Mouse (Mus musculus) embryonic facial prominence, embryonic 13.5 days (tissue): ENCODE data around the gene Tubb2b. TPM values are rescaled to one million over a fixed set of nuclear protein-coding genes. Genes with fewer than 3 reads are reported as not detected.

ENCODE experiments used
- ATAC-seq: fragments of 200-750 bp; cut with Nextera tagmentation; 2 replicates; pipeline ENCODE4 v1.8.0; 2017; ENCODE audit warnings: low read depth; ENCODE audit not compliant: insufficient number of reproducible peaks, insufficient read depth, low FRiP score, low TSS enrichment
- H3K27ac ChIP-seq: fragments of 300-500 bp; sonication (generic); 2 replicates; pipeline ENCODE4 v1.5.1; 2015; ENCODE audit warnings: moderate library complexity, mild to moderate bottlenecking, inconsistent platforms
- H3K27me3 ChIP-seq: fragments of 300-500 bp; sonication (generic); 2 replicates; pipeline ENCODE4 v1.6.1; 2015; ENCODE audit warnings: mild to moderate bottlenecking, inconsistent platforms
- H3K36me3 ChIP-seq: fragments of 300-500 bp; sonication (generic); 2 replicates; pipeline ENCODE4 v1.6.1; 2015; ENCODE audit warnings: mild to moderate bottlenecking, inconsistent platforms
- H3K4me1 ChIP-seq: fragments of 300-500 bp; sonication (generic); 2 replicates; pipeline ENCODE4 v1.6.1; 2015; ENCODE audit warnings: inconsistent platforms
- H3K4me2 ChIP-seq: fragments of 300-500 bp; sonication (generic); 2 replicates; pipeline ENCODE4 v1.6.1; 2015; ENCODE audit warnings: moderate library complexity, mild to moderate bottlenecking, inconsistent platforms
- H3K4me3 ChIP-seq: fragments of 300-500 bp; sonication (generic); 2 replicates; pipeline ENCODE4 v1.5.1; 2015; ENCODE audit warnings: mild to moderate bottlenecking, inconsistent platforms
- H3K9ac ChIP-seq: fragments of 300-500 bp; sonication (generic); 2 replicates; pipeline ENCODE4 v1.6.1; 2015; ENCODE audit warnings: mild to moderate bottlenecking, inconsistent platforms
- H3K9me3 ChIP-seq: fragments of 300-500 bp; sonication (generic); 2 replicates; pipeline ENCODE4 v1.6.1; 2016; ENCODE audit warnings: inconsistent platforms
- WGBS: fragments of 180-500 bp; shearing (Covaris S2); methylation state at CpG from one replicate; pipeline ENCODE4 v1.1.7; 2015; ENCODE audit warnings: mixed read lengths; 5-methylcytosine and 5-hydroxymethylcytosine counted together
- polyA plus RNA-seq: library from polyadenylated mRNA; unstranded; fragments of >200 nt; fragmentation: Nextera tagmentation; extraction: Ambion mirVana; gene quantifications from 2 replicates; pipeline ENCODE4 v1.2.1, GENCODE M21; 2015

Gene Tubb2b
- polyA plus RNA-seq, 1 experiment from 2014 or later: 46.3 TPM

DNA sequence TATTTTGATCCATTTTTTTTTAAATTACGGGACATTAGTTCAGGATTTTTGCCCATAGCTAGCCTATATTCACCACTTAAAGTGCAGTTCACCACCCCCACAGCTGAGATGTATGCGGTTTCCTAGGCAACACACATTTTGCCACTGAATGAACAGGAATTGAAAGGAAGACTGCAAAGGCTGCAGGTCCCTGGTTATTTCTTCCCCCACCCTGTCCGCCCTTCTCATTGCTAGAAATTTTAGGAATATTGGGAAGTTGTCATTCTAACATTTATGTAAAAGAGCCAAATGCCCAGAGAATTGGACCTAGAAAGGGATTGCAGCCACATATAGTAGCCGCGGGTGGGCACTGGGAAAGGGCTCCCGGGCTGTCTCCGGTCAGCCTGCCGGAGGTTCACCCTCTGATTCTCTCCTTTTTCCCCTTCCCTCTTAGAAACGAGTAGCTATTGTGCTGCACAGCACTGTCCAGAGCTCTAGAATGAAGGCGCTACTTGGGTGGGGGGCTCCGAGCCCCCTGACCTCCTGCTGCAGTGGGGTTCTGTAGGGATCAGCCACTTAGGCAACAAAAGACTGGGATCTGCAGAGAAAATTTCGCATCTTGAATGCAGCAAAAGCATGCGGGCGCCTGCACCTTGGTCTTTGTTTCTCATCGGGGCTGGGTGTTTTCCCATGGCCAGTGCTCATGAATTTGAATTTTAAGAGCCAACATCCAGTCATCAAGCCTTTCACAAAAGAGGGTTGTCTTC lies 3.2 kb upstream of the Tubb2b start:
- peaks cover 49% of the 10 kb centered on the region for H3K4me1 ChIP-seq
- H3K27me3 ChIP-seq: peaks cover 5% of the 10 kb centered on the region; the same call in 1 of the 2 replicates
- H3K9me3 ChIP-seq: no peaks in the 10 kb centered on the region
- peak overlapping the region; percentile 23; the same call in 1 of the 2 replicates for H3K27ac ChIP-seq
- H3K4me2 ChIP-seq: peak overlapping the region; percentile 84
- WGBS: 8% methylated on average over 15 of the region's 15 CpGs
- H3K9ac ChIP-seq: peak overlapping the region; percentile 59
- no peak for ATAC-seq
- H3K4me3 ChIP-seq: peak overlapping the region; percentile 25
- no peaks in the 10 kb centered on the region for H3K36me3 ChIP-seq

DNA sequence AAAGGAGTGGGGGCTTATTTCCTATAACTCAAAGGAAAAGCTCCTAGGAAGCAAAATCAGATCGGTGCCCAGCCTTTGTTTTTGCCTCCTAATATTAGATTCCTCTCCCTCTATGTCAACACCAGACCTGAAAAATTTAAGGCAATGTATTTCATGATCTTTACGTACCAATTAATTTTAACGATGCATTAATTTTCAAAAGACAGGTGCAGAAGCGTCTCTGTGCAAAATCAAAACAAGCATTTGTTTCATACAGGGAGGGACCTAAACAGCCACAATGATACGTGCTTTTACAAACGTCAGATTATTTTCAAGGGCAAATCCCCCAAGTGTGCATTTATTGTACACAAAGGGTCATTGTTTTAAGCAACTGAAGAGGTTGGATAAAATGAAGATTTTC lies 2.6 kb upstream of the Tubb2b start:
- WGBS: 14% methylated on average over 6 of the region's 6 CpGs
- Histone ChIP-seq H3K4me3 (no peak overlapping the region), H3K27me3 (peaks cover 5% of the 10 kb centered on the region; the same call in 1 of the 2 replicates), H3K9me3 (no peaks in the 10 kb centered on the region), H3K4me2 (peak overlapping the region; percentile 84), H3K9ac (no peak overlapping the region), H3K27ac (no peak overlapping the region), H3K36me3 (no peaks in the 10 kb centered on the region), H3K4me1 (peaks cover 50% of the 10 kb centered on the region)
- no peak for ATAC-seq

GRCm38 (mm10) chr13:34132299-34132698 lies 2.0 kb upstream of the Tubb2b start:
- Histone ChIP-seq H3K4me3 (peak overlapping the region; percentile 67), H3K27me3 (peaks cover 5% of the 10 kb centered on the region; the same call in 1 of the 2 replicates), H3K4me1 (peaks cover 50% of the 10 kb centered on the region), H3K4me2 (peak overlapping the region; percentile 84), H3K9ac (peak overlapping the region; percentile 75; the same call in 1 of the 2 replicates), H3K9me3 (no peaks in the 10 kb centered on the region), H3K27ac (peak overlapping the region; percentile 86), H3K36me3 (no peaks in the 10 kb centered on the region)
- 2% methylated on average over 15 of the region's 15 CpGs for WGBS
- no peak for ATAC-seq

DNA sequence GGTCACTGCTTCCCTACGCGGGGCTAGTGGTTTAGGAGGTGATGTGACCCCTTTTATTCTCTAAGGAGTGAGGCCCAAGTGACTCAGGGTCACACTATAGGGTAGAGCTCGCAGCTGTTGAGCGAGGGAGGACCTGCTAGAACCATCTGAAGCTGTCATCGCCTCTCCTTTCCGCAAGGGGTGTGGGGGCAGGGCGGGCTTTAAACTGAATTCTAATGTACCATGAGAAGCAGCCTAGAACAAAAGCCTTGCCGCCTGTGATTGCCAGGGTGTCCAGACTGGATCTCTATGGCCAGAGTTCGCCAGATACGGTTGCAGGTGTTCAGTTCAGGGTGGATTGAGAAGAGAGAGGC lies 1.4 kb upstream of the Tubb2b start:
- WGBS: 1% methylated on average over 10 of the region's 10 CpGs
- Histone ChIP-seq H3K9ac (peak overlapping the region; percentile 75), H3K4me3 (peak overlapping the region; percentile 67), H3K9me3 (no peaks in the 10 kb centered on the region), H3K36me3 (no peaks in the 10 kb centered on the region), H3K4me2 (peak overlapping the region; percentile 84), H3K4me1 (peaks cover 48% of the 10 kb centered on the region), H3K27ac (peak overlapping the region; percentile 86), H3K27me3 (peaks cover 5% of the 10 kb centered on the region; the same call in 1 of the 2 replicates)
- ATAC-seq: no peak

GRCm38 (mm10) chr13:34131011-34131707 lies 893 bp upstream of the Tubb2b start:
- H3K9me3 ChIP-seq: no peaks in the 10 kb centered on the region
- peak overlapping the region; percentile 84 for H3K4me2 ChIP-seq
- H3K9ac ChIP-seq: peak overlapping the region; percentile 75
- WGBS: under 1% methylated on average over 24 of the region's 24 CpGs
- 0 out of 2 replicates have a peak, but pooled peaks have one; percentile 38 for ATAC-seq
- H3K27me3 ChIP-seq: peaks cover 5% of the 10 kb centered on the region; the same call in 1 of the 2 replicates
- peak overlapping the region; percentile 67 for H3K4me3 ChIP-seq
- peaks cover 49% of the 10 kb centered on the region for H3K4me1 ChIP-seq
- H3K36me3 ChIP-seq: no peaks in the 10 kb centered on the region
- peak overlapping the region; percentile 86 for H3K27ac ChIP-seq

DNA sequence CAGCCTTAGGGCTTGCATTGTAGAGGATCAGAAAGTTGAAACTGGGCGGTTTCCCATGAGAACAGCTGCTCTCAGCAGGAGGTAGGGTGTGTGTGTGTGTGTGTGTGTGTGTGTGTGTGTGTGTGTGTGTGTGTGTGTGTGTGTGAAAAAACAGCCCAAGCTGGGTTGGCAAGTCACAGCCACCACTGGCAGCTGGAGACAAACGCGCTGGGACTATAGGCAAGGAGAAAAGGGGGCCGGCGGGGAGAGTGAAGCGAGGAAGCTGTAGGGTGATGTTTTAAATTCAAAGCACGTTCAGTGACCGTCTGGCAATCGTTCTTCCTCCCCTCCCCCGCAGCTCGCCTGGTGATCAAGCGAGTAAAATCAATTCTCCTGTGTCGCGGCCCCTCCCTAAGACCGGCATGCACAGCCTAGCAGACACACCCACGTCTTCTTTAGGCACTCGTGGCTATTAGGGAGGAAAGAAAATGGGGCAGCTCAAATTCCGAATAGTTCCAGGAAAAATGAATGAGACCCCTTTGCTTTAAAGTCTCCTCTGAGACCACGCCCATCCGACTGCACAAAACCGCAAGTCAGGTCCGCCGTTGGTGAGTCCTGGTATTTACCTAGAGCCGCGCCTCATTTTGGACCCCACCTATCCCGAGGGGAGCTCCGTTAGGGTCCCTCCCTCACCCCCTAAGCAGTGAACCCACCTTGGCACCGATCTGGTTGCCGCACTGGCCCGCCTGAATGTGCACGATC lies 611 bp downstream of the Tubb2b start:
- Histone ChIP-seq H3K27ac (peak overlapping the region; percentile 86), H3K4me2 (peak overlapping the region; percentile 84), H3K4me3 (peak overlapping the region; percentile 67), H3K9me3 (no peaks in the 10 kb centered on the region), H3K9ac (peak overlapping the region; percentile 75), H3K27me3 (peaks cover 5% of the 10 kb centered on the region; the same call in 1 of the 2 replicates), H3K4me1 (peaks cover 58% of the 10 kb centered on the region), H3K36me3 (0 out of 2 replicates have a peak, but pooled peaks cover 5% of the 10 kb centered on the region)
- WGBS: under 1% methylated on average over 31 of the region's 31 CpGs
- peak; percentile 74; the same call in 1 of the 2 replicates for ATAC-seq

DNA sequence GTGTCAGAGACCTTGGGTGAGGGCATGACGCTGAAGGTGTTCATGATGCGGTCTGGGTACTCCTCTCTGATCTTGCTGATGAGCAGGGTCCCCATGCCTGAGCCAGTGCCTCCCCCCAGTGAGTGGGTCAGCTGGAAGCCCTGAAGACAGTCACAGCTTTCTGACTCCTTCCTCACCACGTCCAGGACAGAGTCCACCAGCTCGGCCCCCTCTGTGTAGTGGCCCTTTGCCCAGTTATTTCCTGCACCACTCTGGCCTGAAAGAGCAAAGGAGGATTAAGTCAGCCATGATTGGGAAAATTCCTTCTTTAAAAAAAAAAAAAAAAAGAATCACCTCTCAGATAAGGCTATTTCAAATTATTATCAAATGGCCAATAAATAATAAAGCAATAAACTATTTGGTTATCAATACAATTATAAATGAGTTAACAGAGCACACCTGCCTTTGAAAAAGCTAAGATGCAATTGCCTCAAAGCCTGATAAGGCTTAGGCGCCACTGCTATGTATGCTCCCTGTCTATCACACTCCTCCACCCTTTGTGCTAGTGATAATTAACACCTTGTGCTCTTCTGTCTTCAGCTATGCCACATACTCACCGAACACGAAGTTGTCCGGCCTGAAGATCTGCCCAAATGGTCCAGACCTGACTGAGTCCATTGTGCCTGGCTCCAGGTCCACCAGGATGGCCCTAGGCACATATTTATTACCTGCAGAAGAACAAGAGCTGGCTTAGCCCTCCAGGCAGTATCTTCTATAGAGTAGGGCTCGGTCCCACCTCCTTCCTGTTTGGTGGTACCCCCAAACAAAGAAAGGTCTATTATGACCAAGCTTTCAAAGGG lies 1.8 kb downstream of the Tubb2b start:
- no peak for ATAC-seq
- H3K4me1 ChIP-seq: peaks cover 53% of the 10 kb centered on the region
- peak overlapping the region; percentile 67 for H3K4me3 ChIP-seq
- H3K27ac ChIP-seq: no peak overlapping the region
- 60% methylated on average over 9 of the region's 9 CpGs for WGBS
- peak overlapping the region; percentile 84 for H3K4me2 ChIP-seq
- 0 out of 2 replicates have a peak, but pooled peaks cover under 1% of the 10 kb centered on the region for H3K27me3 ChIP-seq
- peaks cover 11% of the 10 kb centered on the region; the same call in 1 of the 2 replicates for H3K36me3 ChIP-seq
- no peaks in the 10 kb centered on the region for H3K9me3 ChIP-seq
- no peak overlapping the region; the same call in 1 of the 2 replicates for H3K9ac ChIP-seq

GRCm38 (mm10) chr13:34125711-34126110 lies 4.6 kb downstream of the Tubb2b start:
- Histone ChIP-seq H3K27me3 (no peaks in the 10 kb centered on the region), H3K4me3 (no peak overlapping the region), H3K9me3 (no peaks in the 10 kb centered on the region), H3K4me2 (peak overlapping the region; percentile 31), H3K27ac (no peak overlapping the region), H3K4me1 (peaks cover 26% of the 10 kb centered on the region), H3K9ac (no peak overlapping the region), H3K36me3 (peaks cover 11% of the 10 kb centered on the region; the same call in 1 of the 2 replicates)
- no peak for ATAC-seq
- 81% methylated on average over 4 of the region's 4 CpGs for WGBS

- Histone ChIP-seq H3K4me3 (no peak overlapping the region), H3K4me1 (peaks cover 9% of the 10 kb centered on the region; the same call in 1 of the 2 replicates), H3K4me2 (no peak overlapping the region), H3K9me3 (no peaks in the 10 kb centered on the region), H3K36me3 (peaks cover 7% of the 10 kb centered on the region; the same call in 1 of the 2 replicates), H3K27me3 (no peaks in the 10 kb centered on the region), H3K9ac (no peak overlapping the region), H3K27ac (no peak overlapping the region)
- no peak for ATAC-seq
- 97% methylated on average over 2 of the region's 2 CpGs for WGBS
These were observed 9.7 kb downstream of the Tubb2b start for GRCm38 (mm10) chr13:34120536-34120935.

DNA sequence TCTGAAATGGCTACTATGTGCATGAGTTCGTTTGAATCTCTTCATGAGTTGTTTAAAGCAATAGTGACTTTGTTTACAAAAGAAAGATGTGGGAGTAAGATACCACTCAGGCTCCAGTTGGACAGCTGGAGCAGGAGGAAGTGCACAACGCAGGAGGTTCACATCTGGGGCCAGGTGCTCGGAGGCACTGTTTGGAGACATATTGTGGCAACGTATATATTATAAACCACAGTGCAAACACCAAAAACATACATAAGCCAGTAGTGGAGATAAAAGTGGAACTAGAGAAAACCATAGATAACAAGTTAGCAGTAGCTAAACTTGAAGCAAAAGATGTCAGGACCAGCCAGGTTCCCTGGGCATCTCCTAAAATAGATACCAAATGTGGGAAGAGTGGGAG lies 10.9 kb downstream of the Tubb2b start:
- Histone ChIP-seq H3K9me3 (no peaks in the 10 kb centered on the region), H3K27me3 (no peaks in the 10 kb centered on the region), H3K36me3 (peaks cover 4% of the 10 kb centered on the region; the same call in 1 of the 2 replicates), H3K4me3 (no peak overlapping the region), H3K27ac (no peak overlapping the region), H3K4me2 (no peak overlapping the region), H3K9ac (no peak overlapping the region), H3K4me1 (peaks cover 4% of the 10 kb centered on the region; the same call in 1 of the 2 replicates)
- no peak for ATAC-seq
- WGBS: 71% methylated on average over 4 of the region's 4 CpGs
